Mouse (Mus musculus): ENCODE data around the gene Cygb. TPM values are rescaled to one million over a fixed set of nuclear protein-coding genes. Genes with fewer than 3 reads are reported as not detected.
"Not testable (repeated sequence)": the region's sequence is repeated elsewhere in the genome, so short reads cannot be mapped to it uniquely, and the experiment has no call there.

Gene Cygb
- polyA plus RNA-seq, 1 experiment from 2014 or later = 20.8 TPM

- peak overlapping the region; percentile 37 for H3K4me2 ChIP-seq (replicated peaks; ENCODE audit: low read depth, low read length)
- H3K27ac ChIP-seq (ENCODE audit: low read length) = no peak overlapping the region
- no peaks in the 10 kb centered on the region for H3K27me3 ChIP-seq (ENCODE audit: control insufficient read depth, insufficient read depth, low read length)
- peak; percentile 64 for ATAC-seq (ENCODE audit: insufficient number of reproducible peaks, insufficient read depth, low FRiP score, low read depth)
- no peaks in the 10 kb centered on the region for H3K36me3 ChIP-seq (ENCODE audit: control insufficient read depth, insufficient read depth, low read length)
- no peak overlapping the region for H3K4me3 ChIP-seq (ENCODE audit: low read depth, low read length)
- peaks cover 22% of the 10 kb centered on the region for H3K4me1 ChIP-seq (ENCODE audit: control insufficient read depth, insufficient read depth, low read length)
- no peaks in the 10 kb centered on the region for H3K9me3 ChIP-seq (ENCODE audit: control insufficient read depth, low read depth, low read length)
- 34% methylated on average over 14 of the region's 14 CpGs for WGBS
- no peak overlapping the region for H3K9ac ChIP-seq (replicated peaks; ENCODE audit: low read depth, low read length)
These were observed 11.2 kb downstream of the Cygb start for GRCm38 (mm10) chr11:116642681-116643578.

GRCm38 (mm10) chr11:116641731-116642130 is 12.4 kb downstream of the Cygb start:
- H3K4me1 ChIP-seq (ENCODE audit: control insufficient read depth, insufficient read depth, low read length) = peaks cover 12% of the 10 kb centered on the region
- 70% methylated on average over 3 of the region's 3 CpGs for WGBS
- no peak overlapping the region for H3K4me2 ChIP-seq (replicated peaks; ENCODE audit: low read depth, low read length)
- H3K27me3 ChIP-seq (ENCODE audit: control insufficient read depth, insufficient read depth, low read length) = no peaks in the 10 kb centered on the region
- no peak for ATAC-seq (ENCODE audit: insufficient number of reproducible peaks, insufficient read depth, low FRiP score, low read depth)
- no peaks in the 10 kb centered on the region for H3K36me3 ChIP-seq (ENCODE audit: control insufficient read depth, insufficient read depth, low read length)
- no peak overlapping the region for H3K4me3 ChIP-seq (ENCODE audit: low read depth, low read length)
- H3K9ac ChIP-seq (replicated peaks; ENCODE audit: low read depth, low read length) = no peak overlapping the region
- no peaks in the 10 kb centered on the region for H3K9me3 ChIP-seq (ENCODE audit: control insufficient read depth, low read depth, low read length)
- no peak overlapping the region for H3K27ac ChIP-seq (ENCODE audit: low read length)

GRCm38 (mm10) chr11:116641168-116641567 is 12.9 kb downstream of the Cygb start:
- H3K9me3 ChIP-seq (ENCODE audit: control insufficient read depth, low read depth, low read length) = no peaks in the 10 kb centered on the region
- no peak overlapping the region for H3K9ac ChIP-seq (replicated peaks; ENCODE audit: low read depth, low read length)
- H3K27me3 ChIP-seq (ENCODE audit: control insufficient read depth, insufficient read depth, low read length) = no peaks in the 10 kb centered on the region
- H3K4me3 ChIP-seq (ENCODE audit: low read depth, low read length) = no peak overlapping the region
- H3K4me1 ChIP-seq (ENCODE audit: control insufficient read depth, insufficient read depth, low read length) = peaks cover 11% of the 10 kb centered on the region
- no peak for ATAC-seq (ENCODE audit: insufficient number of reproducible peaks, insufficient read depth, low FRiP score, low read depth)
- no peak overlapping the region for H3K27ac ChIP-seq (ENCODE audit: low read length)
- no peaks in the 10 kb centered on the region for H3K36me3 ChIP-seq (ENCODE audit: control insufficient read depth, insufficient read depth, low read length)
- WGBS = 54% methylated on average over 5 of the region's 5 CpGs
- H3K4me2 ChIP-seq (replicated peaks; ENCODE audit: low read depth, low read length) = no peak overlapping the region

GRCm38 (mm10) chr11:116636607-116637006 is 17.5 kb downstream of the Cygb start:
- H3K27ac ChIP-seq (ENCODE audit: low read length); H3K4me1 ChIP-seq (ENCODE audit: control insufficient read depth, insufficient read depth, low read length); H3K4me3 ChIP-seq (ENCODE audit: low read depth, low read length); H3K9ac ChIP-seq (replicated peaks; ENCODE audit: low read depth, low read length); H3K36me3 ChIP-seq (ENCODE audit: control insufficient read depth, insufficient read depth, low read length); H3K27me3 ChIP-seq (ENCODE audit: control insufficient read depth, insufficient read depth, low read length); H3K4me2 ChIP-seq (replicated peaks; ENCODE audit: low read depth, low read length); H3K9me3 ChIP-seq (ENCODE audit: control insufficient read depth, low read depth, low read length); ATAC-seq (ENCODE audit: insufficient number of reproducible peaks, insufficient read depth, low FRiP score, low read depth): not testable (repeated sequence)
- 66% methylated on average over 8 of the region's 8 CpGs for WGBS

GRCm38 (mm10) chr11:116632962-116633361 is 21.2 kb downstream of the Cygb start:
- 76% methylated on average over 10 of the region's 10 CpGs for WGBS

GRCm38 (mm10) chr11:116630171-116630965 is 23.7 kb downstream of the Cygb start:
- Histone ChIP-seq H3K4me3 (ENCODE audit: low read depth, low read length) (no peak overlapping the region), H3K4me1 (ENCODE audit: control insufficient read depth, insufficient read depth, low read length) (no peaks in the 10 kb centered on the region), H3K27ac (ENCODE audit: low read length) (no peak overlapping the region), H3K9me3 (ENCODE audit: control insufficient read depth, low read depth, low read length) (no peaks in the 10 kb centered on the region), H3K27me3 (ENCODE audit: control insufficient read depth, insufficient read depth, low read length) (no peaks in the 10 kb centered on the region), H3K4me2 (replicated peaks; ENCODE audit: low read depth, low read length) (no peak overlapping the region), H3K36me3 (ENCODE audit: control insufficient read depth, insufficient read depth, low read length) (no peaks in the 10 kb centered on the region), H3K9ac (replicated peaks; ENCODE audit: low read depth, low read length) (no peak overlapping the region)
- no peak for ATAC-seq (ENCODE audit: insufficient number of reproducible peaks, insufficient read depth, low FRiP score, low read depth)
- 44% methylated on average over 12 of the region's 12 CpGs for WGBS

More at GRCm38 (mm10) chr11:116632962-116633361, 21.2 kb downstream of the Cygb start:
- Histone ChIP-seq H3K27ac (ENCODE audit: low read length) (no peak overlapping the region), H3K4me3 (ENCODE audit: low read depth, low read length) (no peak overlapping the region), H3K27me3 (ENCODE audit: control insufficient read depth, insufficient read depth, low read length) (no peaks in the 10 kb centered on the region), H3K4me1 (ENCODE audit: control insufficient read depth, insufficient read depth, low read length) (no peaks in the 10 kb centered on the region), H3K4me2 (replicated peaks; ENCODE audit: low read depth, low read length) (no peak overlapping the region), H3K9ac (replicated peaks; ENCODE audit: low read depth, low read length) (no peak overlapping the region), H3K9me3 (ENCODE audit: control insufficient read depth, low read depth, low read length) (no peaks in the 10 kb centered on the region), H3K36me3 (ENCODE audit: control insufficient read depth, insufficient read depth, low read length) (no peaks in the 10 kb centered on the region)
- no peak for ATAC-seq (ENCODE audit: insufficient number of reproducible peaks, insufficient read depth, low FRiP score, low read depth)

- Histone ChIP-seq H3K4me1 (ENCODE audit: control insufficient read depth, insufficient read depth, low read length) (peaks cover 2% of the 10 kb centered on the region; the same call in 1 of the 2 replicates), H3K9ac (replicated peaks; ENCODE audit: low read depth, low read length) (no peak overlapping the region), H3K4me3 (ENCODE audit: low read depth, low read length) (no peak overlapping the region), H3K9me3 (ENCODE audit: control insufficient read depth, low read depth, low read length) (no peaks in the 10 kb centered on the region), H3K27ac (ENCODE audit: low read length) (no peak overlapping the region), H3K36me3 (ENCODE audit: control insufficient read depth, insufficient read depth, low read length) (no peaks in the 10 kb centered on the region), H3K27me3 (ENCODE audit: control insufficient read depth, insufficient read depth, low read length) (no peaks in the 10 kb centered on the region), H3K4me2 (replicated peaks; ENCODE audit: low read depth, low read length) (no peak overlapping the region)
- WGBS = 87% methylated on average over 6 of the region's 6 CpGs
- no peak for ATAC-seq (ENCODE audit: insufficient number of reproducible peaks, insufficient read depth, low FRiP score, low read depth)
These were observed 24.6 kb downstream of the Cygb start for GRCm38 (mm10) chr11:116629472-116629871.

GRCm38 (mm10) chr11:116628712-116629111 is 25.4 kb downstream of the Cygb start:
- Histone ChIP-seq H3K4me2 (replicated peaks; ENCODE audit: low read depth, low read length) (no peak overlapping the region), H3K27ac (ENCODE audit: low read length) (no peak overlapping the region), H3K4me3 (ENCODE audit: low read depth, low read length) (no peak overlapping the region), H3K9me3 (ENCODE audit: control insufficient read depth, low read depth, low read length) (no peaks in the 10 kb centered on the region), H3K9ac (replicated peaks; ENCODE audit: low read depth, low read length) (no peak overlapping the region), H3K36me3 (ENCODE audit: control insufficient read depth, insufficient read depth, low read length) (no peaks in the 10 kb centered on the region), H3K27me3 (ENCODE audit: control insufficient read depth, insufficient read depth, low read length) (no peaks in the 10 kb centered on the region), H3K4me1 (ENCODE audit: control insufficient read depth, insufficient read depth, low read length) (peaks cover 4% of the 10 kb centered on the region; the same call in 1 of the 2 replicates)
- 49% methylated on average over 9 of the region's 9 CpGs for WGBS
- no peak for ATAC-seq (ENCODE audit: insufficient number of reproducible peaks, insufficient read depth, low FRiP score, low read depth)

Measured in stomach, embryonic 14.5 days (tissue).